Mouse (Mus musculus) heart, postnatal 14 days (tissue): ENCODE measurements around the gene Tpi1. TPM values are rescaled to one million over a fixed set of nuclear protein-coding genes. Genes with fewer than 3 reads are reported as not detected.

Experiments
- DNase-seq, 2 experiments: peaks; one replicate each; pipeline ENCODE4 v3.0.0; 2021 to 2022
- intact Hi-C: fragments of 180-260 bp; cut with DNase I; formaldehyde crosslinking; loops from one replicate; pipeline ENCODE4 v1.15.1; 2025
- total RNA-seq, 2 experiments: library from RNA; stranded (reverse); gene quantifications; 2 replicates each; pipeline ENCODE4 v1.2.3; 2021

Gene Tpi1
- total RNA-seq, 2 experiments from 2014 or later = 772 to 817 TPM

GRCm38 (mm10) chr6:124787722-124788121 is 26.4 kb downstream of the Tpi1 start:
- intact Hi-C loops = no loop called here
- no peak for DNase-seq

GRCm38 (mm10) chr6:124786756-124787420 is 27.2 kb downstream of the Tpi1 start:
- intact Hi-C loops = no loop called here
- DNase-seq = no peak

- intact Hi-C loops = no loop called here
- DNase-seq = peak in 1 of 2 experiments; percentile 43
Observed at GRCm38 (mm10) chr6:124782436-124782835, 31.7 kb downstream of the Tpi1 start.

GRCm38 (mm10) chr6:124780917-124781316 is 33.2 kb downstream of the Tpi1 start:
- no peak for DNase-seq
- intact Hi-C loops = no loop called here

- intact Hi-C loops = no loop called here
- no peak for DNase-seq
Observed at GRCm38 (mm10) chr6:124779984-124780416, 34.1 kb downstream of the Tpi1 start.

- peak; percentile 36 to 51 for DNase-seq
Observed at GRCm38 (mm10) chr6:124779222-124779983, 34.7 kb downstream of the Tpi1 start, which contains the start of gene Lrrc23. Gene Lrrc23, minus strand, starts transcription at chr6:124779727.

GRCm38 (mm10) chr6:124770511-124770910 is 43.6 kb downstream of the Tpi1 start:
- no peak for DNase-seq
- intact Hi-C loops = no loop called here

More at GRCm38 (mm10) chr6:124779222-124779983, 34.7 kb downstream of the Tpi1 start, which contains the start of gene Lrrc23:
- intact Hi-C loops = no loop called here

GRCm38 (mm10) chr6:124770013-124770412 is 44.1 kb downstream of the Tpi1 start:
- DNase-seq = no peak
- intact Hi-C loops = no loop called here

GRCm38 (mm10) chr6:124769101-124769765 is 44.9 kb downstream of the Tpi1 start, which contains the start of gene Eno2:
Gene Eno2, minus strand, starts transcription at chr6:124769673.
- intact Hi-C loops = loop anchor here (10.0 kb wide), 1 partner anchor 284 kb away; no protein-coding TSS in a partner anchor
- DNase-seq = peak; percentile 46 to 56

GRCm38 (mm10) chr6:124768704-124769044 is 45.4 kb downstream of the Tpi1 start:
- intact Hi-C loops = loop anchor here (10.0 kb wide), 1 partner anchor 284 kb away; no protein-coding TSS in a partner anchor
- no peak for DNase-seq

GRCm38 (mm10) chr6:124767920-124768703 is 46.0 kb downstream of the Tpi1 start:
- no peak for DNase-seq
- intact Hi-C loops = loop anchor here (10.0 kb wide), 1 partner anchor 283 kb away; no protein-coding TSS in a partner anchor

- intact Hi-C loops = loop anchor here (10.0 kb wide), 1 partner anchor 283 kb away; no protein-coding TSS in a partner anchor
- DNase-seq = no peak
Observed at GRCm38 (mm10) chr6:124767536-124767919, 46.6 kb downstream of the Tpi1 start.

GRCm38 (mm10) chr6:124765951-124766350 is 48.1 kb downstream of the Tpi1 start:
- DNase-seq = no peak
- intact Hi-C loops = loop anchor here (10.0 kb wide), 1 partner anchor 281 kb away; no protein-coding TSS in a partner anchor

Other genes starting within 250 kb of the Tpi1 start
- 1 to 10 TPM; 1.1 to 1.5 TPM for gene C1rb, start 244.0 kb downstream of the Tpi1 start, total RNA-seq
- gene C1s2, start 178.2 kb downstream of the Tpi1 start, total RNA-seq = under 1 TPM; 0.41 to 0.65 TPM
- 10 to 100 TPM; 54.0 to 56.7 TPM for gene Lpcat3, start 151.3 kb downstream of the Tpi1 start, total RNA-seq
- gene Emg1, start 102.1 kb downstream of the Tpi1 start, total RNA-seq = 10 to 100 TPM; 58.8 to 68.4 TPM
- gene Phb2, start 102.0 kb downstream of the Tpi1 start, total RNA-seq = 100 to 1,000 TPM; 326 to 358 TPM
- gene Ptpn6, start 75.6 kb downstream of the Tpi1 start, total RNA-seq = 1 to 10 TPM; 4.2 to 8.5 TPM
- gene Grcc10, start 72.9 kb downstream of the Tpi1 start, total RNA-seq = 100 to 1,000 TPM; 323 to 327 TPM
- 1 to 10 TPM in 1 of 2 experiments, not detected in 1; 1.5 TPM for gene Gm45234, start 58.3 kb downstream of the Tpi1 start, total RNA-seq
- gene Atn1, start 57.8 kb downstream of the Tpi1 start, total RNA-seq = 10 to 100 TPM; 48.1 to 48.9 TPM
- 1 to 10 TPM; 2.6 to 4.0 TPM for gene Eno2, start 44.6 kb downstream of the Tpi1 start, total RNA-seq
- 1 to 10 TPM in 1 of 2 experiments, under 1 TPM in 1; 0.51 to 1.0 TPM for gene Lrrc23, start 34.6 kb downstream of the Tpi1 start, total RNA-seq
- gene Spsb2, start 5.6 kb downstream of the Tpi1 start, total RNA-seq = 1 to 10 TPM; 3.2 to 3.5 TPM
- gene Usp5, start 15.2 kb upstream of the Tpi1 start, total RNA-seq = 10 to 100 TPM; 78.2 TPM
- 1 to 10 TPM; 3.5 to 9.6 TPM for gene Cdca3, start 15.3 kb upstream of the Tpi1 start, total RNA-seq
- 1 to 10 TPM; 2.8 to 3.3 TPM for gene Gnb3, start 26.0 kb upstream of the Tpi1 start, total RNA-seq
- 10 to 100 TPM; 17.9 to 19.5 TPM for gene P3h3, start 43.5 kb upstream of the Tpi1 start, total RNA-seq
- 1 to 10 TPM; 1.8 to 2.4 TPM for gene Gpr162, start 49.7 kb upstream of the Tpi1 start, total RNA-seq
- gene Cd4, start 73.9 kb upstream of the Tpi1 start, total RNA-seq = 10 to 100 TPM in 1 of 2 experiments, 1 to 10 TPM in 1; 1.2 to 12.3 TPM
- gene Lag3, start 97.4 kb upstream of the Tpi1 start, total RNA-seq = under 1 TPM; 0.62 to 0.80 TPM
- gene Ptms, start 105.8 kb upstream of the Tpi1 start, total RNA-seq = 100 to 1,000 TPM; 369 to 378 TPM
- gene Mlf2, start 117.1 kb upstream of the Tpi1 start, total RNA-seq = 100 to 1,000 TPM; 214 to 217 TPM
- gene Cops7a, start 151.2 kb upstream of the Tpi1 start, total RNA-seq = 10 to 100 TPM; 90.1 to 99.6 TPM
- gene Pianp, start 182.4 kb upstream of the Tpi1 start, total RNA-seq = under 1 TPM; 0.60 to 0.66 TPM
- 10 to 100 TPM; 24.4 to 24.8 TPM for gene Zfp384, start 194.8 kb upstream of the Tpi1 start, total RNA-seq
- gene Ing4, start 225.5 kb upstream of the Tpi1 start, total RNA-seq = 10 to 100 TPM; 40.6 to 41.9 TPM
- gene Acrbp, start 235.4 kb upstream of the Tpi1 start, total RNA-seq = 1 to 10 TPM; 3.8 to 4.5 TPM